Mouse (Mus musculus) embryonic stem cell, embryonic (primary cell): ENCODE measurements around the gene Defb29.

Experiments used
- CTCF ChIA-PET, 4 experiments: fragments of 300-600 bp in 2 of 4; fragments of 350-600 bp in 2 of 4; sonication (Branson Sonifier 250); formaldehyde crosslinking; loops; one replicate each; lab custom pipeline; 2022; ENCODE audit warnings: inconsistent platforms in 2 of 4; lab: Charles Lee
- POLR2A ChIA-PET, 4 experiments: fragments of 300-600 bp in 2 of 4; fragments of 350-600 bp in 2 of 4; sonication (Branson Sonifier 250); formaldehyde crosslinking; loops; one replicate each; lab custom pipeline; 2022; ENCODE audit warnings: antibody characterized with exemption in 4 of 4, inconsistent platforms in 1 of 4; lab: Charles Lee

Defb29 gene

GRCm38 (mm10) chr2:152539944-152540710 lies at the start of gene Defb29:
TSS of gene Defb29 (minus strand) at chr2:152540098.
- POLR2A ChIA-PET: interaction anchor here in 2 of 4 experiments (0.5 to 1.0 kb wide), 2 partner anchors 196 to 197 kb away, joined by 3 read pairs; no protein-coding TSS in a partner anchor
- CTCF ChIA-PET: interaction anchor here in 3 of 4 experiments (0.5 to 1.6 kb wide), 9 partner anchors 9 to 111 kb away, joined by 3 read pairs; no protein-coding TSS in a partner anchor

- ChIA-PET CTCF (interaction anchor here in 1 of 4 experiments (0.9 kb wide), 1 partner anchor 12 kb away, joined by 3 read pairs; no protein-coding TSS in a partner anchor), POLR2A (no interaction called here)
Observed at GRCm38 (mm10) chr2:152589021-152589420, 49.1 kb upstream of the Defb29 start.

GRCm38 (mm10) chr2:152588450-152588849 lies 48.6 kb upstream of the Defb29 start:
- ChIA-PET CTCF (interaction anchor here in 1 of 4 experiments (0.9 kb wide), 1 partner anchor 13 kb away, joined by 3 read pairs; no protein-coding TSS in a partner anchor), POLR2A (no interaction called here)

GRCm38 (mm10) chr2:152586926-152587560 lies 47.1 kb upstream of the Defb29 start:
- ChIA-PET CTCF (interaction anchor here (0.5 to 1.6 kb wide), 34 partner anchors 9 to 1266 kb away, joined by 3 to 13 read pairs (median 3); partner anchors contain the start of genes Defb21 (in 2 of the 4), Defb36 (in 2 of the 4), Defb29 (in 1 of the 4) and Gm17416 (in 1 of the 4)), POLR2A (interaction anchor here in 2 of 4 experiments (0.7 to 1.0 kb wide), 3 partner anchors 18 to 243 kb away, joined by 3 read pairs; partner anchors contain the start of gene Trib3 (in 1 of the 2))

GRCm38 (mm10) chr2:152580612-152581011 lies 40.7 kb upstream of the Defb29 start:
- ChIA-PET CTCF (no interaction called here), POLR2A (no interaction called here)

- POLR2A ChIA-PET: no interaction called here
Observed at GRCm38 (mm10) chr2:152580107-152580506, 40.2 kb upstream of the Defb29 start, which contains the start of gene Defb19. TSS of gene Defb19 (minus strand) at chr2:152580312.

GRCm38 (mm10) chr2:152573484-152573883 lies 33.6 kb upstream of the Defb29 start:
- CTCF ChIA-PET: interaction anchor here in 2 of 4 experiments (0.6 to 1.0 kb wide), 3 partner anchors 17 to 66 kb away, joined by 3 read pairs; no protein-coding TSS in a partner anchor
- POLR2A ChIA-PET: interaction anchor here in 1 of 4 experiments (0.7 kb wide), 1 partner anchor 10 kb away, joined by 3 read pairs; no protein-coding TSS in a partner anchor

More at GRCm38 (mm10) chr2:152580107-152580506, 40.2 kb upstream of the Defb29 start, which contains the start of gene Defb19:
- CTCF ChIA-PET: interaction anchor here in 1 of 4 experiments (0.6 kb wide), 1 partner anchor 26 kb away, joined by 4 read pairs; no protein-coding TSS in a partner anchor

- CTCF ChIA-PET: interaction anchor here (0.6 to 1.9 kb wide), 47 partner anchors 9 to 1028 kb away, joined by 3 to 22 read pairs (median 4); partner anchors contain the start of gene Defb36 (in 1 of the 4)
- POLR2A ChIA-PET: interaction anchor here in 2 of 4 experiments (0.6 to 1.4 kb wide), 3 partner anchors 14 to 116 kb away, joined by 3 to 5 read pairs (median 3); no protein-coding TSS in a partner anchor
Observed at GRCm38 (mm10) chr2:152572114-152572794, 32.4 kb upstream of the Defb29 start, which contains the start of gene Defb21. TSS of gene Defb21 (plus strand) at chr2:152572744.

- ChIA-PET CTCF (interaction anchor here in 1 of 4 experiments (0.5 kb wide), 1 partner anchor 582 kb away, joined by 3 read pairs; no protein-coding TSS in a partner anchor), POLR2A (no interaction called here)
Observed at GRCm38 (mm10) chr2:152570313-152570712, 30.4 kb upstream of the Defb29 start.

- POLR2A ChIA-PET: no interaction called here
- CTCF ChIA-PET: interaction anchor here in 2 of 4 experiments (0.5 to 0.8 kb wide), 4 partner anchors 49 to 581 kb away, joined by 3 read pairs; no protein-coding TSS in a partner anchor
Observed at GRCm38 (mm10) chr2:152569881-152570280, 30.0 kb upstream of the Defb29 start.

GRCm38 (mm10) chr2:152569038-152569437 lies 29.1 kb upstream of the Defb29 start, which contains the start of gene Gm17416:
TSS of gene Gm17416 (plus strand) at chr2:152569338.
- POLR2A ChIA-PET: interaction anchor here in 1 of 4 experiments (0.6 to 1.6 kb wide), 3 partner anchors 14 to 225 kb away, joined by 3 to 5 read pairs (median 4); partner anchors contain the start of gene Trib3
- CTCF ChIA-PET: interaction anchor here in 1 of 4 experiments (0.7 kb wide), 1 partner anchor 18 kb away, joined by 3 read pairs; no protein-coding TSS in a partner anchor

- ChIA-PET CTCF (interaction anchor here in 2 of 4 experiments (0.7 to 3.8 kb wide), 2 partner anchors 15 to 16 kb away, joined by 3 to 22 read pairs; partner anchors contain the start of gene Defb21 (in 1 of the 2)), POLR2A (no interaction called here)
Observed at GRCm38 (mm10) chr2:152556655-152557054, 16.8 kb upstream of the Defb29 start.

GRCm38 (mm10) chr2:152553774-152554423 lies 14.0 kb upstream of the Defb29 start:
- POLR2A ChIA-PET: interaction anchor here in 1 of 4 experiments (1.5 kb wide), 1 partner anchor 115 kb away, joined by 3 read pairs; the partner anchor contains the start of gene H13
- CTCF ChIA-PET: interaction anchor here (0.5 to 3.8 kb wide), 36 partner anchors 9 to 464 kb away, joined by 3 to 22 read pairs (median 4); partner anchors contain the start of genes Defb21 (in 2 of the 4), Defb36 (in 2 of the 4), Defb19 (in 1 of the 4) and Defb29 (in 1 of the 4)

GRCm38 (mm10) chr2:152548124-152548523 lies 8.2 kb upstream of the Defb29 start:
- POLR2A ChIA-PET: no interaction called here
- CTCF ChIA-PET: no interaction called here

GRCm38 (mm10) chr2:152544691-152545090 lies 4.8 kb upstream of the Defb29 start:
- ChIA-PET CTCF (interaction anchor here (0.6 to 3.0 kb wide), 17 partner anchors 9 to 666 kb away, joined by 3 to 11 read pairs (median 4); partner anchors contain the start of gene Defb21 (in 1 of the 4)), POLR2A (interaction anchor here in 1 of 4 experiments (0.7 kb wide), 2 partner anchors 212 to 578 kb away, joined by 3 to 5 read pairs; partner anchors contain the start of gene Rbck1)

GRCm38 (mm10) chr2:152543478-152543877 lies 3.6 kb upstream of the Defb29 start:
- POLR2A ChIA-PET: no interaction called here
- CTCF ChIA-PET: interaction anchor here (0.5 to 3.0 kb wide), 8 partner anchors 10 to 816 kb away, joined by 3 to 11 read pairs (median 4); partner anchors contain the start of genes Defb21 (in 1 of the 4) and Defb36 (in 1 of the 4)
